Mouse (Mus musculus) lung, adult 2 months (tissue): ENCODE measurements around the gene Dnaaf3. TPM values are rescaled to one million over a fixed set of nuclear protein-coding genes. Genes with fewer than 3 reads are reported as not detected.

ENCODE experiments used
- DNase-seq: peaks from one replicate; pipeline ENCODE4 v3.0.0; 2022
- H3K4me1 ChIP-seq: fragments of 200-500 bp; 2 replicates; pipeline ENCODE4 v1.6.1; 2011; ENCODE audit warnings: low read length; ENCODE audit not compliant: control insufficient read depth, insufficient read depth
- H3K4me3 ChIP-seq: fragments of 200-500 bp; replicated peaks from 2 replicates; pipeline ENCODE3; 2011; ENCODE audit warnings: low read depth, mild to moderate bottlenecking, control low read depth, low read length; ENCODE audit errors: extremely low read depth
- CTCF ChIP-seq: fragments of 200-500 bp; IDR thresholded peaks from 2 replicates; pipeline ENCODE4 v1.5.1; 2011; ENCODE audit warnings: mild to moderate bottlenecking, low read length, control low read depth; ENCODE audit not compliant: insufficient read depth
- POLR2A ChIP-seq: fragments of 200-500 bp; IDR thresholded peaks from 2 replicates; pipeline ENCODE4 v1.6.1; 2011; ENCODE audit warnings: low read depth, mild to moderate bottlenecking, control low read depth, low read length, borderline replicate concordance; ENCODE audit errors: extremely low read depth
- WGBS: fragments of 180-500 bp; shearing (Covaris S2); methylation state at CpG from one replicate; pipeline ENCODE4 v1.1.7; 2018; 5-methylcytosine and 5-hydroxymethylcytosine counted together
- polyA plus RNA-seq: library from polyadenylated mRNA; depleted of rRNA; stranded (reverse); fragments of >200 nt; gene quantifications from 2 replicates; pipeline ENCODE4 v1.2.3, GENCODE M21; 2012; rRNA removed

Gene Dnaaf3
- polyA plus RNA-seq, 1 experiment, result 16.1 TPM

DNA sequence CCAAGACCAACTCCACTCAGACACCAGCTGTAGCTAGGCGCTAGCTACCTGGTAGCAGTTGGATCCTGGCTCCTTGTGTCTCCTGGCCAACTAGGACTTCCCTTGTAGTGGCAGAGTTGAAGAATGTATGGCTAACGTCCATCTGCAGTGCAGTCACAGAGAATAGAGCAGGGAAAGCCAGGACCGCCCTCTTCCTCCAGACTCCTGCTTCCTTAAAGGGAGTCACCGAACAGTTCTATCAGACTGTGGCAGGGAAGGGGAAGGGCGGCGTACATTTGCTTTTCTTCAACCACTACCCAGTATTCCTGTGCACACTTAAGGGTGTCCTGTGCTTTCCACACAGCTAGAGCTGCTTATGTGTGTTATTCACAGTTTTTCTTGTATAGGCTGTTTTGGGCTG is 40.9 kb downstream of the Dnaaf3 start:
- no peak for DNase-seq
- H3K4me1 ChIP-seq, result peaks cover 15% of the 10 kb centered on the region
- no peak for TF ChIP-seq CTCF
- TF ChIP-seq POLR2A, result no peak
- no peak overlapping the region for H3K4me3 ChIP-seq
- WGBS, result 36% methylated on average over 6 of the region's 6 CpGs

DNA sequence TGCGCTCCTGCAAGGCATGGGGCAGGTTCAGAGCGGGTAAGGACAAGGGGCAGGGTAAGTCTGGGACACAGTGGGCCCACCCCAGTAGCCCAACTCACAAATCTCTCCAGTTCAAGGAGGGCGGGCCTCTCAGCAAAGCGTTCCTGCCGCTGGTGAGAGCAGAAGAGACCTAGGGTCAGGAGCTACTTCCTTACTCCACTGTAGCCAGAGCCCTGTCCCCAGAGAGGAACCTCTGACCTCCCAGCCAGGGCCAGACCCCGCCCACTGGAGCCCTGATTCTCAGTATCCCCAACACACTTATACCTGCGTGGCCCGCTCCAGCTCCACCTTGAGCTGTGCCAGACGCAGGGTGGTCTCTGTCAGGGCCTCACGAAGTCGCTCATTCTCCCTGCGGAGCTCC is 50.0 kb downstream of the Dnaaf3 start:
- H3K4me3 ChIP-seq, result no peak overlapping the region
- peaks cover 4% of the 10 kb centered on the region; the same call in 1 of the 2 replicates for H3K4me1 ChIP-seq
- DNase-seq, result no peak
- WGBS, result 84% methylated on average over 12 of the region's 12 CpGs
- TF ChIP-seq CTCF (no peak), POLR2A (no peak)

DNA sequence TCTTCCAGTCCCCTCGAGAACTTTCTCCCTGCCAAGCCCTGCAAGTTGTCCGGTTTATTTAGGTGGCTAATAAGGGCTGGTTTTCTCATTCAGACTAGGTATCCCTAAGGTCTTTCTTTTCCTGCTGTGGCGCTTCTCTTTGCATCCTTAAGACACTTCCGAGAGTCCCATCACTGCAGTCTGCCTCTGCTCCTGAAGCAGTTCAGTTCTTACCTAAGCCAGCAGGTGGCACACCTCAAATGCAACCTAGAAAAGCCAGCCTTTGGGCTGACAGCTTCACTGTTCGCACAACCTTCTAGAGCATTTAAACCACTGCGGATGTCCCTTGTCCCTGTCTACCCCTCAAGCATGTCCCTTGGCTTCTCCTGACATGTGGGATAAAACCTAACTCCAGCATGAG is 52.6 kb downstream of the Dnaaf3 start:
- Histone ChIP-seq H3K4me1 (peaks cover 4% of the 10 kb centered on the region; the same call in 1 of the 2 replicates), H3K4me3 (no peak overlapping the region)
- DNase-seq, result no peak
- WGBS, result 27% methylated on average over 6 of the region's 6 CpGs
- TF ChIP-seq POLR2A, result no peak
- peak; percentile 62 for TF ChIP-seq CTCF

DNA sequence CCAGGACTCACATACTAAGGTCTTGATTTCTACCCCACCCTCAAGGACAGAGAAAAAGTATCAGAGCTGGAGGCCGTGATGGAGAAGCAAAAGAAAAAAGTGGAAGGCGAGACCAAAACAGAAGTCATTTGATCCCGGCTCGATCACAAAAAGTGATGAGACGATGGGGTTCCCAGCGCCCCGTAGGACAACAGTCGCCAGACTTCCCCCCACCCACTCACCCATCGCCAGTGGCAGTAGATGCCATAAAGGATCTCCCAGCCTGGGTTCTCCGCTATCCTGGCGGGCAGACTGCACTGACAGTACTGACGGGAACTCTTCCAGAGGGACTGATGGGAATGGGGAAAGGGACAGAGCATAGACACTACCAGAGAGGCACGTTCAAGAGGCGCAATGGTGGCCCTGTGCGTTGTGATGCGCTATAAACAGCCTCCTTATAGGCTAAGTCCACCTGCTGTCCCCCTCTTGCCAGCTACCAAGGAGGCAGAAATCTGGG is 53.4 kb downstream of the Dnaaf3 start:
- Histone ChIP-seq H3K4me3 (peak overlapping the region; percentile 33), H3K4me1 (peaks cover 4% of the 10 kb centered on the region; the same call in 1 of the 2 replicates)
- TF ChIP-seq CTCF (no peak), POLR2A (no peak)
- DNase-seq, result no peak
- 16% methylated on average over 16 of the region's 16 CpGs for WGBS

DNA sequence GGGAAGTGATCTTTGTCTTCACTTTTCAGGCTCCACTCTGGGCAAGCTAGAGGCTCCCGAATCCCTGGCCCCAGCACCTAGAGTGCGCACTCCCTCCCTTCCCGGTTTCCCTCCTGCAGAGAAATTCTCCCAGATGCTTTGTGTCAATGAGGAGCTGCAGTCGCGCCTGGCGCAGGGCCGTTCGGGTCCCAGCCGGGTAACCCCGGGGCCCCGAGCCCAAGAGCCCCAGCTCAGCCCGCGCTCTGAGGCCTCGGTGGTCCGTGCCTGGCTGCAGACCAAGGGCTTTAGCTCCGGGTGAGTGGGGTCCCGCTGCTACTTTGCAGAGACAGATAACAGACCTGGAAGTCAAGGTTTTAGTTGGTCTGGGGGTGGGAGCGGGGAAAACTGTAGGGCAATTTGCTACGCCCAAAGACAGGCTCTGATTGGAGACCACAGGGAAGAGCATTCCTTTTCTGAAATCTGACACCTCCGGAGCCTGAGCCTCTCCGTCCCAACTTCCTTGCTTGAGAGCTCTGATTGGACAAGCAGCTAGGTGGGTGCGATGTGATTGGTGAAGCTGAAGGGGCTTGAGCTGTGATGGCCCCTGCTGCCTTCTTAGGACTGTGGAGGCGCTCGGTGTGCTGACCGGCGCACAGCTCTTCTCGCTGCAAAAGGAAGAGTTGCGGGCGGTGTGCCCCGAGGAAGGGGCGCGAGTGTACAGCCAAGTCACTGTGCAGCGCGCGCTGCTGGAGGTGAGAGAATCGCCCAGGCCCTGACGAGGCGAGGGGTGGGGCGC is 54.0 kb downstream of the Dnaaf3 start:
- DNase-seq, result peak; percentile 61
- WGBS, result 7% methylated on average over 39 of the region's 39 CpGs
- H3K4me1 ChIP-seq, result peaks cover 4% of the 10 kb centered on the region; the same call in 1 of the 2 replicates
- TF ChIP-seq CTCF, result no peak
- peak; percentile 55; the same call in 1 of the 2 replicates for TF ChIP-seq POLR2A
- H3K4me3 ChIP-seq, result peak overlapping the region; percentile 33

DNA sequence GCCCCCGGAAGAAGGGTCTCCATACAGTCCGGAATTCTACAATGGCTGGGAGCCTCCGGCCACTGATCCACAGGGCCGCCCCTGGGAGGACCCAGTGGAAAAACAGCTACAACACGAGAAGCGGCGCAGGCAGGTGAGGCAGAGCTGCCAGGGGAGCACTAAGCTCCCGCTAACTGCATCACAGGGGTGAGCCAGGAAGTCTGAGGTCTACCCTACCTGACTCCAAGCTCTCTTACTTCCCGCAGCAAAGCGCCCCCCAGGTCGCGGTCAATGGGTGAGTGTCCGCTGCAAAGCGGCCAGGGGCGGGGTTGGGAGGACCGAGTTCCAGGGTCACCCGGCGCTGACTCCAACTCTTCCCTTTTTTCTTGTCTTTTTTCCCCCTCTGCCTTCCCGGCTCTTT is 58.3 kb downstream of the Dnaaf3 start:
- no peak for DNase-seq
- Histone ChIP-seq H3K4me1 (peaks cover 13% of the 10 kb centered on the region), H3K4me3 (no peak overlapping the region)
- TF ChIP-seq POLR2A (no peak), CTCF (no peak)
- 40% methylated on average over 19 of the region's 19 CpGs for WGBS

Other genes starting within 250 kb of the Dnaaf3 start
- gene Ncr1, start 194.7 kb downstream of the Dnaaf3 start, polyA plus RNA-seq, result 1.7 and 2.5 TPM in 2 replicates
- 0.41 and 0.49 TPM in 2 replicates for gene Gp6, start 134.7 kb downstream of the Dnaaf3 start, polyA plus RNA-seq
- gene Rdh13, start 86.8 kb downstream of the Dnaaf3 start, polyA plus RNA-seq, result 12.8 and 16.4 TPM in 2 replicates
- 32.7 and 44.8 TPM in 2 replicates for gene Eps8l1, start 71.8 kb downstream of the Dnaaf3 start, polyA plus RNA-seq
- gene Ppp1r12c, start 30.8 kb downstream of the Dnaaf3 start, polyA plus RNA-seq, result 92.3 and 108 TPM in 2 replicates
- 0.81 and 0.89 TPM in 2 replicates for gene Tnnt1, start 16.1 kb downstream of the Dnaaf3 start, polyA plus RNA-seq
- 428 and 438 TPM in 2 replicates for gene Tnni3, start 8.2 kb downstream of the Dnaaf3 start, polyA plus RNA-seq
- gene Syt5, start 15.1 kb upstream of the Dnaaf3 start, polyA plus RNA-seq, result 12.6 and 13.8 TPM in 2 replicates
- gene Ptprh, start 71.6 kb upstream of the Dnaaf3 start, polyA plus RNA-seq, result 0.08 and 0.14 TPM in 2 replicates
- 10.1 and 14.6 TPM in 2 replicates for gene Tmem86b, start 99.0 kb upstream of the Dnaaf3 start, polyA plus RNA-seq
- 99.0 and 112 TPM in 2 replicates for gene Ppp6r1, start 126.6 kb upstream of the Dnaaf3 start, polyA plus RNA-seq
- 38.8 and 39.6 TPM in 2 replicates for gene Hspbp1, start 152.6 kb upstream of the Dnaaf3 start, polyA plus RNA-seq
- 4.1 and 4.9 TPM in 2 replicates for gene Brsk1, start 158.2 kb upstream of the Dnaaf3 start, polyA plus RNA-seq
- gene Tmem150b, start 192.8 kb upstream of the Dnaaf3 start, polyA plus RNA-seq, result 3.2 and 3.8 TPM in 2 replicates
- 92.5 and 104 TPM in 2 replicates for gene Kmt5c, start 207.7 kb upstream of the Dnaaf3 start, polyA plus RNA-seq
- 52.7 and 87.5 TPM in 2 replicates for gene Cox6b2, start 220.6 kb upstream of the Dnaaf3 start, polyA plus RNA-seq
- gene Fam71e2, start 238.8 kb upstream of the Dnaaf3 start, polyA plus RNA-seq, result not detected in 2 replicates